Mouse (Mus musculus) embryonic facial prominence, embryonic 15.5 days (tissue): ENCODE results near the gene Nol11. TPM values are rescaled to one million over a fixed set of nuclear protein-coding genes. Genes with fewer than 3 reads are reported as not detected.
"Not testable (repeated sequence)": the region's sequence is repeated elsewhere in the genome, so short reads cannot be mapped to it uniquely, and the experiment has no call there.

ENCODE experiments used
- ATAC-seq: fragments of 200-750 bp; cut with Nextera tagmentation; 2 replicates; pipeline ENCODE4 v1.8.0; 2017; ENCODE audit warnings: low read depth, moderate TSS enrichment; ENCODE audit not compliant: insufficient number of reproducible peaks, low FRiP score, low TSS enrichment
- H3K27ac ChIP-seq: fragments of 300-500 bp; sonication (generic); replicated peaks from 2 replicates; pipeline ENCODE4 v1.5.1; 2015; ENCODE audit warnings: mild to moderate bottlenecking, inconsistent platforms
- H3K27me3 ChIP-seq: fragments of 300-500 bp; sonication (generic); 2 replicates; pipeline ENCODE4 v1.6.1; 2015; ENCODE audit warnings: inconsistent platforms
- H3K36me3 ChIP-seq: fragments of 300-500 bp; sonication (generic); 2 replicates; pipeline ENCODE4 v1.6.1; 2015; ENCODE audit warnings: mild to moderate bottlenecking, inconsistent platforms
- H3K4me1 ChIP-seq: fragments of 300-500 bp; sonication (generic); 2 replicates; pipeline ENCODE4 v1.6.1; 2015; ENCODE audit warnings: inconsistent platforms
- H3K4me2 ChIP-seq: fragments of 300-500 bp; sonication (generic); replicated peaks from 2 replicates; pipeline ENCODE4 v1.6.1; 2015; ENCODE audit warnings: mild to moderate bottlenecking, inconsistent platforms
- H3K4me3 ChIP-seq: fragments of 300-500 bp; sonication (generic); replicated peaks from 2 replicates; pipeline ENCODE4 v1.5.1; 2015; ENCODE audit warnings: mild to moderate bottlenecking, inconsistent platforms
- H3K9ac ChIP-seq: fragments of 300-500 bp; sonication (generic); 2 replicates; pipeline ENCODE4 v1.6.1; 2015; ENCODE audit warnings: inconsistent platforms
- H3K9me3 ChIP-seq: fragments of 300-500 bp; sonication (generic); replicated peaks from 2 replicates; pipeline ENCODE4 v1.6.1; 2016; ENCODE audit warnings: inconsistent platforms
- WGBS: fragments of 180-500 bp; shearing (Covaris S2); methylation state at CpG from one replicate; pipeline ENCODE4 v1.1.7; 2015; 5-methylcytosine and 5-hydroxymethylcytosine counted together
- polyA plus RNA-seq: library from polyadenylated mRNA; unstranded; fragments of >200 nt; fragmentation: Nextera tagmentation; extraction: Ambion mirVana; gene quantifications from 2 replicates; pipeline ENCODE4 v1.2.1, GENCODE M21; 2015

Nol11 gene
- polyA plus RNA-seq, 1 experiment from 2014 or later: 43.5 TPM

DNA sequence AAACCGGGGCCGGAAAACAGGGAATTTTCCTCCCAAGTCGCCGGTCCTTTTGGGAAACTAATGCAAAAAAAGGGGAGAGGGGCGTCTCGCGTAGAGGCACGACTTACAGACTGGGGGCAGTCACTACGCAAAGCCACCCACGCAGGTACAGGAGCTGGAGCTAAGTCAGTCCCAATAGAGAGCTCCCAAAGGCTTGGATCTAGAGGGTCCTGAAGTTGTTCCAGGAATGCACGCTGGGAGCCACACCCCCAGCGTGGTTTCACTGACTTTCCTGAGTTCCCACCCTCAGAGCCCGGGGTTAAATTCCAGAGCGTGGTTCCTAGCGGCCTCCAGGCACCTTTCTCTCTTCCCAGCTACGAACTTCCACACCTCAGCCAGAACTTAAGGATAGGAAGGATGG lies 56.8 kb downstream of the Nol11 start:
- no peak; the same call in 1 of the 2 replicates for ATAC-seq
- WGBS: under 1% methylated on average over 16 of the region's 16 CpGs
- no peaks in the 10 kb centered on the region for H3K27me3 ChIP-seq
- peaks cover 23% of the 10 kb centered on the region for H3K4me1 ChIP-seq
- H3K4me3 ChIP-seq: peak overlapping the region; percentile 72
- H3K9ac ChIP-seq: peak overlapping the region; percentile 50
- H3K9me3 ChIP-seq: no peaks in the 10 kb centered on the region
- H3K36me3 ChIP-seq: no peaks in the 10 kb centered on the region
- H3K27ac ChIP-seq: peak overlapping the region; percentile 95
- H3K4me2 ChIP-seq: peak overlapping the region; percentile 92

DNA sequence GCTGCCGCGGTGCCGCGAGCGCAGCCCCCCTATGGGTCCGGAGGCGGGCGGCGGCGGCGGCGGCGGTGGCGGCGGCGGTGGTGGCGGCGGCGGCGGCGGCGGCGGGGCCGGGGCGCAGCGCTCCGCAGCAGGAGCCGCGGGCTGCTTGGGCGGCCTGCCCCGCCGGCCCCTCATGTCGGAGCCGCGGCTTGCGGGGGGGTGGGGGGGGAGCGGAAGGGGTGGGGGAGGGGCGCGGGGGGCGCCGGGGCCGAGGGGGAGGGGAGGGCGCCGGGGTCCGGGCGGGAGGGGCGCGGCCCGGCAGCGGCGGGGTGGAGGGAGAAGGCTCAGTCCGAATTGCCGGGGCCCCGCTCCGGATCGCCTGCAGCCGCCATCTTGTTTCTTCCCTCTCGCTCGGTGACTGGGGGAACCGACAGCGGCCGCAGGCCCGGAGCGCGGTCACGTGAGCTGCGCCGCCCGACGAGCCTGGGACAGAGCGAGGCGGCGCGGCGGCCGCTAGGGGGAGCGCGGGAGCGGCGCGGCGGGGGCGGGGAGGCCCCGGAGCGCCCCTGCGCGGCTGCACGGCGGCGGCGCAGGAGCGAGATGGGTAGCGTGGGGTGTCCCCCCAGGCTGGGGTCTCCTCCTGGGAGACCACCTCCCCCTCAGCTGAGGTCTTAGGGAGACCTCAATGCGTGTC lies 57.3 kb downstream of the Nol11 start, which contains the start of gene Bptf:
Bptf (minus strand) TSS at position 379 of the 673 bp plus-strand sequence.
- Histone ChIP-seq H3K4me2 (peak within 1 kb of the TSS; percentile 92), H3K4me3 (peak within 1 kb of the TSS; percentile 72), H3K27ac (peak within 1 kb of the TSS; percentile 95), H3K9me3 (no peaks in the 10 kb centered on the region), H3K36me3 (no peaks in the 10 kb centered on the region), H3K27me3 (no peaks in the 10 kb centered on the region), H3K4me1 (peaks cover 23% of the 10 kb centered on the region), H3K9ac (peak within 1 kb of the TSS; percentile 95)
- WGBS: 0% methylated on average over 30 of the region's 94 CpGs
- peak; percentile 97 for ATAC-seq

DNA sequence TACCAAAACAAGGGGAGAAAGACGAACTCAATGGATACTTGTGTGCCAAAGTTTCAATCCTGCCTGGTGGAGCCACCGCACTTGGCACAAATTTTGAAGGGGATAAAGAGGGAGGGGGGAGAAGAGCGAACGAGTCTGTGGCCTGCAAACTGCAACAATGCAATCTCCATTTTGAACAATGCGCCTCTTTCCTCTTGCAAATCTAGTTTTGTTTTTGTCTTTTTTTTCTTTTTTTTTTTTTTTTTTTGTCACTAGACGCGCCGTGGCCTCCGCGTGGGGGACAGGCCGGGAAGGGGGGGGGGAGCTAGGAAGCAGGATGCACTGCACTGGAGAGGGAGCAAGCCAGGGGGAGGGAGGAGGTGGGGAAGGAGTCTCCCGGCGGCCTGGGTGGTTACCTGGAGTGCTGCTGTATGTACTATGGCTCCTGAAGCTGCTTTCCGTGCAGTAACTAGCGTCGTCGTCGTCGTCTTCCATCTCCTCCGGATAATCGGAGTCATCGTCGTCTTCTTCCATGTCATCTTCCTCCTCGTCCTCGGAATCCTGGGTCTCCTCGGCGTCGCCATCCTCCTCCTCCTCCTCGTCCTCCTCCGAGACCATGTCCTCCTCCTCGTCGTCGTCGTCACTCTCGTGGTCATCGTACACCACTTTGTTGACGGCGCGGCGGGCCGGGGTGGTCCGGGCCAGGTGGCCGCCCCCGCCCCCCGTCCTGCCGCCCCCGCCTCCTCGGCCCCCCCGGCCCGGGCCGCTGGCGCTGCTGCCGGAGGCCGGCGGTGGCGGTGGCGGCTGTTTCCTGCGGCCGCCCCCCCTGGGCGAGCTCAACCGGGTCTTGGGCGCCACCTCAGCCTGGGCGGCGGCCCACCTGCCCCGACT lies 58.1 kb downstream of the Nol11 start:
- peak overlapping the region; percentile 95 for H3K9ac ChIP-seq
- H3K4me1 ChIP-seq: peaks cover 25% of the 10 kb centered on the region
- WGBS: under 1% methylated on average over 48 of the region's 65 CpGs
- peak; percentile 53 for ATAC-seq
- H3K27me3 ChIP-seq: no peaks in the 10 kb centered on the region
- peak overlapping the region; percentile 72 for H3K4me3 ChIP-seq
- H3K36me3 ChIP-seq: no peaks in the 10 kb centered on the region
- H3K27ac ChIP-seq: peak overlapping the region; percentile 95
- H3K9me3 ChIP-seq: no peaks in the 10 kb centered on the region
- peak overlapping the region; percentile 92 for H3K4me2 ChIP-seq

DNA sequence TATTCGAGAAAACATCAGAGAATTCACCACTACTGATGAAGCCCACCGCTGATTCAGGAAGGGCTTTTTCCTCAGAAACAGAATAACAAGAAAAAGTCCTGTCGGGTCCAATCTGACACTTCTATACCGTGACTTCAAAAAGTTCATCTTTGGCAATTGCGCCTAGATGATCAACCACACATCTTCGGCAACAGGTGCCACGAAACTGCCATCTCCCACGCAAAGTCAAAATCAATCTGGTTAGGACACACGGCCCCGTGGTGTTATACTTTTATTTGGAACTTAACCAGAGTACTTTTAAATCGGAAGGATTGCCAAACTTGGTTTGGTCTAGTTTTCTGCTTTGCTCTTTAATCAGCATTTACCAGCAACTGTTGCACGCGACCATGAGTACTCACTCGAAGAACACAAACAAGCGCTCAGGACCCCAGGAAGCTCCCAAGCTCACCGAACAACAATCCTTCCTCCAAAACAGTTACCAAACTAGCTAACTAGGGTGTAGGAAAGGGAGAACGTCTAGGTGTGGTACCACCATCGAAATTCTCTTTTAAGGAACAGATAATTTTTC lies 58.9 kb downstream of the Nol11 start:
- H3K9me3 ChIP-seq: no peaks in the 10 kb centered on the region
- H3K27ac ChIP-seq: peak overlapping the region; percentile 95
- H3K9ac ChIP-seq: peak overlapping the region; percentile 95
- H3K27me3 ChIP-seq: no peaks in the 10 kb centered on the region
- 2% methylated on average over 18 of the region's 18 CpGs for WGBS
- no peak for ATAC-seq
- no peaks in the 10 kb centered on the region for H3K36me3 ChIP-seq
- H3K4me1 ChIP-seq: peaks cover 25% of the 10 kb centered on the region
- peak overlapping the region; percentile 72 for H3K4me3 ChIP-seq
- H3K4me2 ChIP-seq: peak overlapping the region; percentile 92

DNA sequence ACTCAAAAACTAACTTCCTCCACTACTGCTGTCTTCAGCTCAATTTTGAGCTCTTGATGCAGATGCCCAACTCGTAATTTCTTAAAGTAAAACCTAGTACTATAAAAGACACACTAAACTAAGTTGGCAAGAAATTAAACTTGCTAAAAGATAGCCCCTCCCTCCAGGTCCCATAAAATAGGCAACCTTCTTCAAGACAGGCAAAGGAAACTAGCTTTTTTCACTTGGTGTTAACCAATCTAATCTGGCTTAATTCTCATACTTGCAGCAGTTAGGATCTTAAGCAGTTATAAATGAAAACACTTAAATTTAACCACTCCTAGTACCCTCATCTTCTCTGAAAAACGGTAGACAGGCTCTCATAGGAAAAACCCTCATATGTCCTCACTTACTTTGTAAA lies 59.5 kb downstream of the Nol11 start:
- WGBS: 12% methylated on average over 2 of the region's 2 CpGs
- no peak for ATAC-seq
- peak overlapping the region; percentile 72 for H3K4me3 ChIP-seq
- H3K27me3 ChIP-seq: no peaks in the 10 kb centered on the region
- H3K4me2 ChIP-seq: peak overlapping the region; percentile 92
- no peak overlapping the region for H3K27ac ChIP-seq
- H3K9me3 ChIP-seq: no peaks in the 10 kb centered on the region
- peaks cover 30% of the 10 kb centered on the region for H3K4me1 ChIP-seq
- H3K36me3 ChIP-seq: no peaks in the 10 kb centered on the region
- H3K9ac ChIP-seq: no peak overlapping the region

DNA sequence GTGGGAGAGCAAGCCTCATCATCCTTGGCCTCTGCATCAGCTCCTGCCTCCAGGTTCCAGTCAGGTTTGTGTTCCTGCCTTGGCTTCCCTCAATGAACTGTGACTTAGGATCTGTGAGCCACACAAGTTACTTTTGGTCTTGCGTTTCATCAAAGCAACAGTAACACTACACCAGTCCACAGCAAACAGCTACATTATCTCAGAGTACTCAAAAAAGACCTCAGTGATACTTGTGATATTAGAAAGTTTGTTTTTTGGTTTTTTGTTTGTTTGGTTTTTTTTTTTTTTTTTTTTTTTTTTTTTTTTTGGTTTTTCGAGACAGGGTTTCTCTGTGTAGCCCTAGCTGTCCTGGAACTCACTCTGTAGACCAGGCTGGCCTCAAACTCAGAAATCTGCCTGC lies 62.5 kb downstream of the Nol11 start:
- H3K9me3 ChIP-seq, H3K4me2 ChIP-seq, H3K36me3 ChIP-seq, H3K4me3 ChIP-seq, H3K27ac ChIP-seq, ATAC-seq, H3K9ac ChIP-seq, H3K27me3 ChIP-seq: not testable (repeated sequence)
- WGBS: 77% methylated on average over 1 of the region's 2 CpGs
- H3K4me1 ChIP-seq: peaks cover 35% of the 10 kb centered on the region

DNA sequence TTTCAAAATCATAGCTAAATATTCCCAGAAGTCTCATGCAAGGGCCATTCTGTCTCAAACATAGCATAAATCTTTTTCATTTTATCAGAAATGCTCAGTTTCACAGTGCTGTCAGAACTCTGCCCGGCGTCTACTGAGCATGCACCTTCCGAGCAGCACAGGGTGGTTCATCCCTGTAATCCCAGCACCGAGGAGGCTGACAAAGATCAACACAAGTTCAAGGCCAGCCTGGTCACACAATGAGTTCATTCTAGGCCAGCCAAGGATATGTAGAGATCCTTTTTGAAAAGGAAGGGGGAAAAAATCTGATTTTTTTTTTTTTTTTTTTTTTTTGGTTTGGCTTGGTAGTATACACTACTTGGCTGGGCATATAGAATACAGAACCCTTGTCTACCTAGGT lies 64.2 kb downstream of the Nol11 start:
- H3K27ac ChIP-seq: no peak overlapping the region
- H3K4me3 ChIP-seq: no peak overlapping the region
- H3K9ac ChIP-seq: no peak overlapping the region
- H3K9me3 ChIP-seq: no peaks in the 10 kb centered on the region
- H3K4me1 ChIP-seq: peaks cover 32% of the 10 kb centered on the region
- H3K27me3 ChIP-seq: no peaks in the 10 kb centered on the region
- H3K36me3 ChIP-seq: no peaks in the 10 kb centered on the region
- ATAC-seq: no peak
- 83% methylated on average over 4 of the region's 4 CpGs for WGBS
- H3K4me2 ChIP-seq: no peak overlapping the region

DNA sequence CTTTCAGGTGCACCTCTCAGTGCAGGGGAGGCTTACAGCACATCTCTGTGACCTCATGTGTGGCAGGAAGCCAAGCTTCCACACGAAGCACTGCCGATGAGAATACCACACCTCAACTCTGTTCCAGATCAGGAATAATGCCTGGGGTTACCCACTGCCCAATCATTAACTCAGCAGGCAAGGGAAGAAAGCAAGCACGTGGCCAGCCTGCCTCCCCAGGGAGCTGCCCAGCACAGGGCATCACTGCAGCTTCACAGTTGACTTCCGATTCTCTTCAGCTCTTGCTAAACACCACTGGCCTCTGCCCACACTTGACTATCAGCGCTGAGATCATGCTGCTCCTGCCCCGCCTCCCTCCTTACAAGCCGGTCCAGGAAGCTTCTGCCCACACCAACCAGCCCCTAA lies 64.9 kb downstream of the Nol11 start:
- H3K9ac ChIP-seq: no peak overlapping the region
- H3K27ac ChIP-seq: no peak overlapping the region
- H3K9me3 ChIP-seq: no peaks in the 10 kb centered on the region
- no peaks in the 10 kb centered on the region for H3K36me3 ChIP-seq
- whole genome bisulfite sequencing: 17% methylated on average over 7 of the region's 7 CpGs
- H3K27me3 ChIP-seq: no peaks in the 10 kb centered on the region
- 0 out of 2 replicates have a peak, but pooled peaks have one; percentile 29 for ATAC-seq
- H3K4me2 ChIP-seq: no peak overlapping the region; the same call in 1 of the 2 replicates
- H3K4me1 ChIP-seq: peaks cover 26% of the 10 kb centered on the region
- H3K4me3 ChIP-seq: no peak overlapping the region

DNA sequence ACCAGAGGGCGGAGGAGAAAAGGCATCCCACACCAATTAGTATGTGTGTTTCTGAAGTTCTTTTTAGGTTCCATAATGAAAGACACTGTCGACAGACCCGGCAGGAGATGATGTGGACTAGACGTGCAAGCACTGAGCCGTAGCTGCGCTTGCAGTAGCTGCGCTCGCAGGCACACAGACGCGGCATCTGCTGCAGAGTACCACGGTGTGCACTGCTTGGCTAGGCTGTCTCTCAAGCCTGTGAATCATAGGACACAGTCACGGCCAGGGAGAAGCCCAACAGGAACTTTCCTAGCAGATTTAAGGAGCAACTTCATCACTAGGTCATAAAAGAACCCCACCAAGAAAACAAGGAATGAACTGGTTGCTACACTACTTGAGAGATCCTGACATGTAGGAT lies 71.4 kb downstream of the Nol11 start:
- Histone ChIP-seq H3K27me3 (no peaks in the 10 kb centered on the region), H3K36me3 (no peaks in the 10 kb centered on the region), H3K4me1 (peaks cover 20% of the 10 kb centered on the region), H3K9me3 (no peaks in the 10 kb centered on the region), H3K9ac (no peak overlapping the region), H3K4me3 (no peak overlapping the region), H3K4me2 (no peak overlapping the region), H3K27ac (no peak overlapping the region)
- 74% methylated on average over 12 of the region's 12 CpGs for whole genome bisulfite sequencing
- ATAC-seq: no peak
